Mouse (Mus musculus): ENCODE measurements at regions not wholly inside any gene's neighbourhood (a gene's known extent, or its start where the extent isn't known, plus 50 kb on each side); places are given as distances from the start of the nearest gene placed in this dataset.
A peak's percentile ranks its signal among the peaks of the same experiment; 100 is the strongest.

GRCm38 (mm10) chr6:14298167-14298566 is 426.8 kb upstream of the 2610001J05Rik start:
- no peaks in the 10 kb centered on the region for H3K36me3 ChIP-seq (replicated peaks)
- no peaks in the 10 kb centered on the region for H3K27me3 ChIP-seq (replicated peaks)
- H3K9me3 ChIP-seq: no peaks in the 10 kb centered on the region
- no peaks in the 10 kb centered on the region for H3K4me1 ChIP-seq
- no peak for ATAC-seq (replicated peaks)
- H3K4me3 ChIP-seq: no peak overlapping the region
- H3K27ac ChIP-seq: no peak overlapping the region
- no peak overlapping the region for H3K4me2 ChIP-seq
- H3K9ac ChIP-seq: no peak overlapping the region

- ATAC-seq (replicated peaks): no peak
- Histone ChIP-seq H3K4me3 (no peak overlapping the region), H3K4me2 (no peak overlapping the region), H3K9ac (no peak overlapping the region), H3K9me3 (no peaks in the 10 kb centered on the region), H3K36me3 (replicated peaks) (no peaks in the 10 kb centered on the region), H3K27ac (no peak overlapping the region), H3K27me3 (replicated peaks) (no peaks in the 10 kb centered on the region), H3K4me1 (no peaks in the 10 kb centered on the region)
These were observed 426.1 kb upstream of the 2610001J05Rik start for GRCm38 (mm10) chr6:14297428-14297827.

- Histone ChIP-seq H3K9me3 (no peaks in the 10 kb centered on the region), H3K36me3 (replicated peaks) (no peaks in the 10 kb centered on the region), H3K27me3 (replicated peaks) (no peaks in the 10 kb centered on the region), H3K4me2 (no peak overlapping the region), H3K4me1 (no peaks in the 10 kb centered on the region), H3K4me3 (no peak overlapping the region), H3K9ac (no peak overlapping the region), H3K27ac (no peak overlapping the region)
- peak; percentile 88 for ATAC-seq (replicated peaks)
- WGBS: 20% methylated on average over 1 of the region's 1 CpGs
These were observed 419.5 kb upstream of the 2610001J05Rik start for GRCm38 (mm10) chr6:14290843-14291242.

- H3K36me3 ChIP-seq (replicated peaks): no peaks in the 10 kb centered on the region
- no peaks in the 10 kb centered on the region for H3K27me3 ChIP-seq (replicated peaks)
- no peak overlapping the region for H3K4me2 ChIP-seq
- H3K27ac ChIP-seq: no peak overlapping the region
- H3K9me3 ChIP-seq: no peaks in the 10 kb centered on the region
- no peaks in the 10 kb centered on the region for H3K4me1 ChIP-seq
- no peak overlapping the region for H3K4me3 ChIP-seq
- ATAC-seq (replicated peaks): no peak
- no peak overlapping the region for H3K9ac ChIP-seq
- WGBS: 88% methylated on average over 2 of the region's 2 CpGs
These were observed 410.2 kb upstream of the 2610001J05Rik start for GRCm38 (mm10) chr6:14281476-14281875.

- 78% methylated on average over 1 of the region's 1 CpGs for WGBS
- Histone ChIP-seq H3K27ac (no peak overlapping the region), H3K36me3 (replicated peaks) (no peaks in the 10 kb centered on the region), H3K27me3 (replicated peaks) (no peaks in the 10 kb centered on the region), H3K9ac (no peak overlapping the region), H3K4me3 (no peak overlapping the region), H3K4me2 (no peak overlapping the region), H3K9me3 (no peaks in the 10 kb centered on the region), H3K4me1 (no peaks in the 10 kb centered on the region)
- no peak for ATAC-seq (replicated peaks)
These were observed 390.6 kb upstream of the 2610001J05Rik start for GRCm38 (mm10) chr6:14261941-14262340.

GRCm38 (mm10) chr6:14240331-14240730 is 369.0 kb upstream of the 2610001J05Rik start:
- H3K4me3 ChIP-seq: no peak overlapping the region
- H3K27ac ChIP-seq: no peak overlapping the region
- H3K9me3 ChIP-seq: no peaks in the 10 kb centered on the region
- H3K4me2 ChIP-seq: no peak overlapping the region
- no peak overlapping the region for H3K9ac ChIP-seq
- no peaks in the 10 kb centered on the region for H3K36me3 ChIP-seq (replicated peaks)
- no peak for ATAC-seq (replicated peaks)
- no peaks in the 10 kb centered on the region for H3K4me1 ChIP-seq
- H3K27me3 ChIP-seq (replicated peaks): no peaks in the 10 kb centered on the region

- Histone ChIP-seq H3K27me3 (replicated peaks) (no peaks in the 10 kb centered on the region), H3K4me2 (no peak overlapping the region), H3K36me3 (replicated peaks) (no peaks in the 10 kb centered on the region), H3K9ac (no peak overlapping the region), H3K9me3 (no peaks in the 10 kb centered on the region), H3K4me3 (no peak overlapping the region), H3K27ac (no peak overlapping the region), H3K4me1 (no peaks in the 10 kb centered on the region)
- ATAC-seq (replicated peaks): no peak
- whole genome bisulfite sequencing: 57% methylated on average over 2 of the region's 2 CpGs
These were observed 367.8 kb upstream of the 2610001J05Rik start for GRCm38 (mm10) chr6:14239151-14239550.

GRCm38 (mm10) chr6:14230823-14231222 is 359.5 kb upstream of the 2610001J05Rik start:
- no peak overlapping the region for H3K27ac ChIP-seq
- no peak overlapping the region for H3K4me2 ChIP-seq
- H3K9ac ChIP-seq: no peak overlapping the region
- no peaks in the 10 kb centered on the region for H3K36me3 ChIP-seq (replicated peaks)
- ATAC-seq (replicated peaks): no peak
- H3K27me3 ChIP-seq (replicated peaks): no peaks in the 10 kb centered on the region
- 93% methylated on average over 2 of the region's 2 CpGs for WGBS
- no peaks in the 10 kb centered on the region for H3K9me3 ChIP-seq
- no peaks in the 10 kb centered on the region for H3K4me1 ChIP-seq
- no peak overlapping the region for H3K4me3 ChIP-seq

GRCm38 (mm10) chr6:14207509-14207908 is 336.2 kb upstream of the 2610001J05Rik start:
- Histone ChIP-seq H3K4me3 (no peak overlapping the region), H3K27ac (no peak overlapping the region), H3K9ac (no peak overlapping the region), H3K9me3 (no peaks in the 10 kb centered on the region), H3K27me3 (replicated peaks) (no peaks in the 10 kb centered on the region), H3K4me1 (no peaks in the 10 kb centered on the region), H3K36me3 (replicated peaks) (no peaks in the 10 kb centered on the region), H3K4me2 (no peak overlapping the region)
- peak; percentile 79 for ATAC-seq (replicated peaks)
- 14% methylated on average over 2 of the region's 2 CpGs for WGBS

GRCm38 (mm10) chr6:14197107-14197506 is 325.8 kb upstream of the 2610001J05Rik start:
- WGBS: 54% methylated on average over 3 of the region's 3 CpGs
- no peaks in the 10 kb centered on the region for H3K9me3 ChIP-seq

GRCm38 (mm10) chr6:14195351-14195750 is 324.0 kb upstream of the 2610001J05Rik start:
- Histone ChIP-seq H3K9ac (no peak overlapping the region), H3K27ac (no peak overlapping the region), H3K36me3 (replicated peaks) (no peaks in the 10 kb centered on the region), H3K9me3 (no peaks in the 10 kb centered on the region), H3K4me2 (no peak overlapping the region), H3K4me1 (no peaks in the 10 kb centered on the region), H3K4me3 (no peak overlapping the region), H3K27me3 (replicated peaks) (no peaks in the 10 kb centered on the region)
- 92% methylated on average over 5 of the region's 5 CpGs for WGBS
- ATAC-seq (replicated peaks): no peak

More at GRCm38 (mm10) chr6:14197107-14197506, 325.8 kb upstream of the 2610001J05Rik start:
- Histone ChIP-seq H3K9ac (no peak overlapping the region), H3K27ac (no peak overlapping the region), H3K27me3 (replicated peaks) (no peaks in the 10 kb centered on the region), H3K4me3 (no peak overlapping the region), H3K4me2 (no peak overlapping the region), H3K4me1 (no peaks in the 10 kb centered on the region), H3K36me3 (replicated peaks) (no peaks in the 10 kb centered on the region)
- ATAC-seq (replicated peaks): no peak

- Histone ChIP-seq H3K36me3 (replicated peaks) (no peaks in the 10 kb centered on the region), H3K27me3 (replicated peaks) (no peaks in the 10 kb centered on the region), H3K4me1 (no peaks in the 10 kb centered on the region), H3K4me2 (no peak overlapping the region), H3K27ac (no peak overlapping the region), H3K9ac (no peak overlapping the region), H3K4me3 (no peak overlapping the region), H3K9me3 (no peaks in the 10 kb centered on the region)
- 76% methylated on average over 4 of the region's 4 CpGs for WGBS
- no peak for ATAC-seq (replicated peaks)
These were observed 320.2 kb upstream of the 2610001J05Rik start for GRCm38 (mm10) chr6:14191387-14192023.

GRCm38 (mm10) chr6:14185921-14186420 is 314.7 kb upstream of the 2610001J05Rik start:
- no peak overlapping the region for H3K4me2 ChIP-seq
- no peaks in the 10 kb centered on the region for H3K4me1 ChIP-seq
- no peak overlapping the region for H3K27ac ChIP-seq
- H3K9me3 ChIP-seq: no peaks in the 10 kb centered on the region
- no peak for ATAC-seq (replicated peaks)
- no peak overlapping the region for H3K9ac ChIP-seq
- WGBS: 73% methylated on average over 2 of the region's 2 CpGs
- H3K27me3 ChIP-seq (replicated peaks): no peaks in the 10 kb centered on the region
- no peak overlapping the region for H3K4me3 ChIP-seq
- H3K36me3 ChIP-seq (replicated peaks): no peaks in the 10 kb centered on the region

Measured in midbrain, embryonic 15.5 days (tissue).